Mouse (Mus musculus) gonadal fat pad, adult 2 months (tissue): ENCODE data around the gene Rps6kb2. TPM values are rescaled to one million over a fixed set of nuclear protein-coding genes. Genes with fewer than 3 reads are reported as not detected.

Experiments used
- DNase-seq: peaks from one replicate; pipeline ENCODE4 v3.0.0-alpha.2; 2012; ENCODE audit warnings: low read depth
- polyA plus RNA-seq: library from polyadenylated mRNA; depleted of rRNA; stranded (reverse); fragments of >200 nt; gene quantifications from 2 replicates; pipeline ENCODE4 v1.2.3, GENCODE M21; 2012; rRNA removed

The Rps6kb2 gene
- polyA plus RNA-seq, 1 experiment = 31.1 TPM

DNA sequence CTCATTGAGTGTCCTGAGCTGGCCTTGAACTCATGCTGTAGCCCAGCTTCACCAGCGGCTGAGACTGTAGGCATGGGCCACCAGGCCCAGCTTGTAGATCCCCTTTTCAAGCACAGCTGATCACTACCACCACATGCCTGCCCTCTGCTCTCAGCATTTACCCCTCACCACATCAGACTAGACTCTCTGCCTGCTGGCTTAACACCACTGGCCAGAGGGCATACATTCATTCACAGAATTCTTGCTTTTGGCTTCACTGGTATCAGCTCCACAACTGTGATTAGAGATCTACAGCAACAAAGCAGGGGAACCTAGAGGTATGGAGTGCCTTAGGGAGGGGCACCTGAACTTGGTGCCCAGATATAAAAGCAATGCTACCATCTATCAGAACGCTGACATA, 42.7 kb downstream of the Rps6kb2 start:
- DNase-seq = no peak

DNA sequence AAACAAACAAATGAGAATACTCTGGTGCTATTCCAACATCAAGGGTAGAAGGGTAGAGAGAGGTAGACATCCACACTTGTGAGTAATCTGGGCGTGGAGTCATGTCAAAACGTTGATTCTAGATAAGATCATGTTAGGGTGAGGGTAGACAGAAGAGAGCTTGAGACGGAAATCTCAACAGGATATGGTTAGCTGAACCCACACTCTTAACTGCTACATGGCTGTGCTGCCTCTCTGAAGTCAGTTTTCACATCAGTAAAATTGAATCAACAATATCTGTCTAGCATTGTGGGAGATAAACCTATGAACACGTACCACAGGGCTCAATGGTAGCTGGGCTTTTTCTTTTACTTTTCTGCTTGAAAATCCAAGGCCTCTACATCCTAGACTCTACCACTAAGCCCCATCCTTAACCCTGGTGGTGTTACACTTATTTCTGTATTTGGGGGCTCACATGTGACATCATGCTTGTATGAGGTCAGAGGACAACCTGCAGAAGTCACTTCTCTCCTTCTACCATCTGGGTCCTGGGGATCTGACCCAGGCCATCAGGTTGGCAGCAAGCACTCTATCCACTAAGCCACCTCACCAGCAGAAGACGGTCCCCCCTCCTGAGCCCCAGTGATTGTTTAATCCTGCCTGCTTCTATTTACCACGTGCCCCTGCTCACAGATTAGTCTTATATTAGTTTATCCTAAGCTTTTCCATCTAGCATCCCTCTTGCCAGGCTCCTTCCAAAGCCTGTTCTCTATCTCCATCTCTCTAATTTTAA, 43.3 kb downstream of the Rps6kb2 start:
- no peak for DNase-seq

DNA sequence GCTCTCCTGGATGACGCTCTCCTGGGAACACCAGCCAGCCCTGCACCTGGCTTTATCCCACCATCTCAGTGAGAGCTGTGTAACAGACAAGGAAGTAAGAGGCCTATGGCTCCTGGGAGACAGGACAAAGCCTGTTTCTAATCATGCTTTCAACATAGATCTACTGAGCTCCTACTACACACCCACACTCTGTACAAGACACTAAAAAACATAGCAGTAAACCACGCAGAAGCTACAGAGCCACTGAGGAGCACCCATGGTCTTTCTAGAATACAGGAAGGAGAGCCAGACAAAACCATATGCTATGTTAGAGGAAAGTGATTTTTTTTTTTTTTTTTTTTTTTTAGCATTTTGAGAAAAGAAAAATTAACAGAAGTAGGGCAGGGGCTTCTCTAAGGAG, 44.8 kb downstream of the Rps6kb2 start:
- DNase-seq = no peak

DNA sequence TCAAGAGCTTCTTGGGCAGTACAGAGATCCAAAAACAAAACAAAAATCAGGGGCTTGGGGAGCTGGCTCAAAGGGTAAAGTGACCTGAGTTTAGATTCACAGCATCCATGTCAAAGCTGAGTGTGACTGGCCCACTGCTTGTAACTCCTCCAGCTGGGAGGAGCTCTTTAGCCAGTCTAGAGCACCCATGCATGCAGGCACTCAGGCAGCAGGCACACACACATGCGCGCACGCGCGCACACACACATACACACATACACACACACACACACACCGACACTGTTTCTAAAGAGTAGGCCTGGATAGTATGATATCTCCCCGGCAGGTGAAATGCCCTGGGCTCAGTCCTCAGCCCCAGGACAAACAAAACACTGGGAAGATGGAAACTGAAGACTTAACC, 46.1 kb downstream of the Rps6kb2 start:
- no peak for DNase-seq

DNA sequence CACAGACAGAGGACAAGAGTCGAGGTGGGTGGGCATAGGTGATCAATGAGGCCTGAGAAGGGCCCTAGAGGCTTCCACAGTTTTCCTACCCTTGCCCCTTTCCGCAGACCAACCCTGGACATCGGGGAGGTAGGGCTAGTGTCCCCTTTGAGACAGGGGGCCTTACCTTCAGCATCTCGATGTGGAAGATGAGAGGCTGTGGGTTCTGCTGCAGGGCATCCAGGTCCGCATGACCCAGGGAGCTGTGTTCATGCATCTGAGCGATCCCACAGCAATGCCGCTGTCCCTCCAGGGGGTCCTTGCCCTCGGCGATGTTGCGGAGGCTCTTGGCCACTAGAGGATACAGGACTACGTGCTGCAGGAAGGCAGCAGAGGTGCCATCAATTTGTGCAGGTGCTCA, 47.3 kb downstream of the Rps6kb2 start:
- DNase-seq = no peak

DNA sequence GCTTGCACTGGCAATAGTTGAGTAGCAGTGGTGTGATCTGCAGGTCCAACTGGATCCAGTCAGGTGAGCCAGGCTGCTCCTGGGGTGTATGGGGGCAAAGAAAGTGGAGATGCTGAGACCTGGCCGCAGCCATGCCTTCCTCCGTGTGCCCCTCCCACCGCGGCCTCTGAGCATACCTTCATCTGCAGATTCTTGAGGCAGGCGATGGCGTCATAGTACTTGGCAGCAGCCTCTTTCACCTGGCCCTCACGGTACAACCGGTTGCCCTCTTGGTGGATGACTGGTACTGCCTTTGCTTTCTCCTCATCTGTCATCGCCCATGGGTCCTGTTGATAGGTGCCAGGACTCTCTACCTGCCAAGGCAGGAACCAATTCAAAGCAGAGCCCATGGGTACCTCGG, 48.0 kb downstream of the Rps6kb2 start:
- DNase-seq = no peak

DNA sequence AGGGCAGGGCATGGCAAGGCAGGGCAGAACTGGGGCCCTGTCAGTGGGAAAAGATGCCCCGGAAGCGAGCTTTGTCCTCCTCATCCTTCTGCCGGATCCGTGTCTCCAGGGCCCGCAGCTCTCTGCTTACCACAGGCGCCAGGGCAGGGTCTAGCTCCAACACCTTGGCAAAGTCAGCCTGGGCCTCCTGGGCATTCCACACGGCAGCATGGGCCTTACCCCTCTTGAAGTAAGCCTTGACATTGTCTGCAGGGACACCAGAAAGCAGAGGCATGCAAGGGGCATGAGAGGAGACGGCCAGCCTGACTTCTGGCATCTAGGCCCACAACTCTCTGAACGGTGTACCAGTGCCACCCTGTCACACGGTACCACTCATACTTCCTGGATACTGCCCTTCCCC, 48.6 kb downstream of the Rps6kb2 start:
- DNase-seq = no peak

DNA sequence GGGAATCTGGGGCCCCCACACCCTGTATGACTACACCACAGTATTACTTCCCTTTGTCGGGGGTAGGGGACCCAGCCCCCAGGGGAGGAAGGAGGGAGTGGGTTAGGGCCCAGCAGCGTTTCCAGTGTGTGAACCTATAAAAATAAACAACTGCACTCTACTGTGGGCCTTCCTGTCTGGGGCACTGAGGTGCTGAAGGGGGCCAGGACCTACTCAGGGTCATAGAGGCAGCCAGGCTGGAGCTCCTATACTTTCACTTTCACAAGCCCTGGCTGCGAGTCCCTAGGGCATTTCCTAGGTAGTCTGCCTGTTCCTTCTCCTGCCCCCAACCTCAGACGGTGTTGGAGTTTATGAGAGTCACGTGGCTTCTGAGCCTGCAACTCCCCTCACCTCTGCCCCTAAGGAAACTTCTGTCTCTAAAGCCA, 49.3 kb downstream of the Rps6kb2 start:
- no peak for DNase-seq

DNA sequence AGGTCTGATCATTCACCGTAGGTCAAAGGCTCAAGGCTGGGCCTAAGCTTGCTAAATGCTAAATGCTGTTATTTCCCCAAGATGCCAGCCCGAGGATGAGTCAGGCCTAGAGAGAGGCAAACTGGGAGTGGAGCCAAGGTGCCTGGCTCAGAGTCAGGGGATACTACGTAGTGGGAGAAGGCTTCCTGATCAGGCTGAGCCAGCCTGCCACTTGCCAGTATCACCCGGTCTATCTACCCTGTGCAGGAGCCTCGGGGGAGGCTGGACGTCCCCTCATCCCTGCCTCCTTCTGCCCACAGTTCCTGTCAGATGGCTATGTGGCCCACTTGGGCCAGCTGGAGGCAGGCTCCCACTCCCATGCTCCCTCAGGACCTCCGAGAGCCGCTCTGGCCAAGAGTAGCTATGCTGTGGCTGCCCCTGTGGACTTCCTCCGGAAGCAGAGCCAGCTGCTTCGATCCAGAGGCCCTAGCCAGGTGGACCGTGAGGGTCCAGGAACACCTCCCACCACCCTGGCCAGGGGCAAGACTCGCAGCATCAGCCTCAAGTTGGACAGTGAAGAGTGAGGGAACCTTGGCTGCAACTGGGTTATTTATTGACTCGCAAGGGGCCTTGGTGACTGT, 49.9 kb downstream of the Rps6kb2 start:
- DNase-seq = no peak

DNA sequence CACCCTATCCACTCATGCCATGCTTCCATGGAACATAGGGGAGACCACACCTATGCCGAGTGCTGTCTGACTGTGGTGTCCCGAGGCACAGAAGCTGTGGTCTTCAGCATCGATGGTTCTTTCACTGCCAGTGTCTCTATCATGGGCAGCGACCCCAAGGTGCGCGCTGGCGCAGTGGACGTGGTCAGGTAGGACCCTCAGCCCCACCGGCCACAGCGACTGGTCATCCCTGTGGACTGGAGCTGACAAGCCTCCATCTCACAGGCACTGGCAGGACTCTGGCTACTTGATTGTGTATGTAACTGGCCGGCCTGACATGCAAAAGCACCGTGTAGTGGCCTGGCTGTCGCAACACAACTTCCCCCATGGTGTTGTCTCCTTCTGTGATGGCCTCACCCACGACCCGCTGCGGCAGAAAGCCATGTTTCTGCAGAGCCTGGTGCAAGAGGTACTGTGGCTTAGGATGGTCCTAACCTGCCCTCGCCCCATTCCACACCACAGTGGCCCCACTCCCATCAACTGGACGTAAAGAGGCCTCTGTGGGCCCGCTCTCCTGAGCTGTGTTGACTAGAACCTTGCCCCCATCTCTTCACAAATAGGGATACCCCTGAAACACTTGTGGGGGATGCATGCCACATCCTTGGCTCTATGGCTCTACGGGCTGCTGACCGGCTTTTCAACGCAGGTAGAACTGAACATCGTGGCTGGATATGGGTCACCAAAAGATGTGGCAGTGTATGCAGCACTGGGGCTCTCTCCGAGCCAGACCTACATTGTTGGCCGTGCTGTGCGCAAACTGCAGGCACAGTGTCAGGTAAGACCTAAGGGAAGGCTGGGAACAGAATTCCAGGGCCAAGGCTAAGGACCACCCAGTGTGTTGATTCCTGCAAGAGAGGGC, 50.8 kb downstream of the Rps6kb2 start:
- DNase-seq = no peak

DNA sequence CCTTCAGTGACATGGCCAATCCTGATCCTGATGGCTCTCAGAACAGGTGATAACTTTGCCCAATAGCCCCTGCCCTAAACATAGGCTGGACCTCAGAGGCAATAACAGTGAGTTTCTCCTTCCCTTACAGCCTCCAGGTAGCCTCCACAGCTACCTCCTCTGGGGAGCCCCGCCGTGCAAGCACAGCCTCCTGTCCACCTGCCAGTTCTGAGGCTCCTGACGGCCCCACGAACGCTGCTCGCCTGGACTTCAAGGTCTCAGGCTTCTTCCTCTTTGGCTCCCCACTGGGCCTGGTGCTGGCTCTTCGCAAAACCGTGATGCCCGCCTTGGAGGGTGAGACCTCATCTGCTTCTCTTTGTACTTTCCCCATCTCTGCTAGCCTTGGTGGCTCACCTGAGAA, 54.6 kb downstream of the Rps6kb2 start:
- DNase-seq = no peak

DNA sequence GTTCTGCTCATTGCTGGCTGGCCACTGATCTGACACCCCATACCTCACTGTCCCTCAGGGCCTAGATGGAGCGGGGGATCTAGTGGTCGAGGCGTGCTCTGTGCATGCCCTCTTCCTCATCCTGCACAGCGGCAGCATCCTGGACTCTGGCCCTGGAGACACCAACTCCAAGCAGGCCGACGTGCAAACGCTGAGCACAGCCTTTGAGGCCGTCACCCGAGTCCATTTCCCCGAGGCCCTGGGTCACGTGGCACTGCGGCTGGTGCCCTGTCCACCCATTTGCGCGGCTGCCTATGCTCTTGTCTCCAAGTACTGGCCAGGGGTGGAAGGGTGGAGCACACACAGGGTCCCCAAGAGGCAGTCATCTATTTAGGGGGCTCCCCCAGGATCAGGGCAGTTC, 56.5 kb downstream of the Rps6kb2 start:
- DNase-seq = no peak

DNA sequence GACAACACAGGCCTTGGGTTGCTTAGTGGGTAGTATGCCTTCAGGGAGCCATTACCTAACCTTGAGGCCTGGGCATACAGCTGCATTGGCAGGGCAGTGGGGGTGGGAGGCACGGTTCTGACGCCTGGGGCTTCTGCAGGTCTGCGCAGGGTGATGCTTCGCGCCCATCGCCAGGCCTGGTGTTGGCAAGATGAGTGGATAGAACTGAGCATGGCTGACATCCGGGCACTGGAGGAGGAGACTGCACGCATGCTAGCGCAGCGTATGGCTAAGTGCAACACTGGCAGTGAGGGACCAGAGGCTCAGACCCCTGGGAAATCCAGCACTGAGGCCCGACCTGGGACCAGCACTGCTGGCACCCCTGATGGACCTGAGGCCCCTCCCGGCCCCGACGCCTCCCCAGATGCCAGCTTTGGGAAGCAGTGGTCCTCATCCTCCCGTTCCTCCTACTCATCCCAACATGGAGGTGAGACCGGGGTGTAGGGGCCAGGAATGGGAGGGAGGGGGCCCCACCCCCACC, 58.4 kb downstream of the Rps6kb2 start:
- DNase-seq = no peak

Other genes starting within 250 kb of the Rps6kb2 start
- 9.2 and 12.7 TPM in 2 replicates for gene Aldh3b1, start 233.5 kb downstream of the Rps6kb2 start, polyA plus RNA-seq
- gene Unc93b1, start 228.2 kb downstream of the Rps6kb2 start, polyA plus RNA-seq = 93.7 TPM in 2 replicates
- 0.51 and 0.86 TPM in 2 replicates for gene Aldh3b3, start 204.7 kb downstream of the Rps6kb2 start, polyA plus RNA-seq
- 20.1 and 30.9 TPM in 2 replicates for gene Aldh3b2, start 191.0 kb downstream of the Rps6kb2 start, polyA plus RNA-seq
- 45.4 and 50.9 TPM in 2 replicates for gene Acy3, start 176.8 kb downstream of the Rps6kb2 start, polyA plus RNA-seq
- not detected in 2 replicates for gene Tbx10, start 170.6 kb downstream of the Rps6kb2 start, polyA plus RNA-seq
- gene Nudt8, start 162.8 kb downstream of the Rps6kb2 start, polyA plus RNA-seq = 10.2 and 19.7 TPM in 2 replicates
- gene Gm49405, start 162.7 kb downstream of the Rps6kb2 start, polyA plus RNA-seq = 1.3 and 1.4 TPM in 2 replicates
- 5.5 and 6.1 TPM in 2 replicates for gene Doc2g, start 160.0 kb downstream of the Rps6kb2 start, polyA plus RNA-seq
- gene Ndufv1, start 150.5 kb downstream of the Rps6kb2 start, polyA plus RNA-seq = 152 and 165 TPM in 2 replicates
- 787 and 813 TPM in 2 replicates for gene Gstp1, start 125.4 kb downstream of the Rps6kb2 start, polyA plus RNA-seq
- gene Gstp2, start 117.3 kb downstream of the Rps6kb2 start, polyA plus RNA-seq = 14.7 and 39.9 TPM in 2 replicates
- 0.93 and 3.0 TPM in 2 replicates for gene Gstp3, start 103.8 kb downstream of the Rps6kb2 start, polyA plus RNA-seq
- not detected in 2 replicates for gene Cabp2, start 81.8 kb downstream of the Rps6kb2 start, polyA plus RNA-seq
- gene Cdk2ap2, start 66.2 kb downstream of the Rps6kb2 start, polyA plus RNA-seq = 162 and 208 TPM in 2 replicates
- 68.4 and 81.9 TPM in 2 replicates for gene Pitpnm1, start 63.4 kb downstream of the Rps6kb2 start, polyA plus RNA-seq
- 99.1 and 121 TPM in 2 replicates for gene Aip, start 37.5 kb downstream of the Rps6kb2 start, polyA plus RNA-seq
- 0.20 and 0.39 TPM in 2 replicates for gene Gpr152, start 23.6 kb downstream of the Rps6kb2 start, polyA plus RNA-seq
- gene Cabp4, start 19.3 kb downstream of the Rps6kb2 start, polyA plus RNA-seq = 0.15 and 0.28 TPM in 2 replicates
- gene Coro1b, start 14.7 kb downstream of the Rps6kb2 start, polyA plus RNA-seq = 251 and 287 TPM in 2 replicates
- gene Ptprcap, start 9.8 kb downstream of the Rps6kb2 start, polyA plus RNA-seq = 5.8 and 5.9 TPM in 2 replicates
- 8.4 and 10.0 TPM in 2 replicates for gene Carns1, start 12.1 kb upstream of the Rps6kb2 start, polyA plus RNA-seq
- 3.6 and 4.5 TPM in 2 replicates for gene Tbc1d10c, start 27.9 kb upstream of the Rps6kb2 start, polyA plus RNA-seq
- gene Ppp1ca, start 28.7 kb upstream of the Rps6kb2 start, polyA plus RNA-seq = 570 and 585 TPM in 2 replicates
- gene Rad9a, start 38.3 kb upstream of the Rps6kb2 start, polyA plus RNA-seq = 27.3 and 31.9 TPM in 2 replicates
- gene Clcf1, start 50.9 kb upstream of the Rps6kb2 start, polyA plus RNA-seq = 6.6 and 7.9 TPM in 2 replicates
- 1.2 TPM in 1 of 2 replicates, not detected in the other for gene AC109138.7, start 51.0 kb upstream of the Rps6kb2 start, polyA plus RNA-seq
- 111 and 164 TPM in 2 replicates for gene Pold4, start 68.5 kb upstream of the Rps6kb2 start, polyA plus RNA-seq
- gene Ssh3, start 105.8 kb upstream of the Rps6kb2 start, polyA plus RNA-seq = 87.3 and 91.4 TPM in 2 replicates
- 12.6 and 13.7 TPM in 2 replicates for gene Ankrd13d, start 119.8 kb upstream of the Rps6kb2 start, polyA plus RNA-seq
- 74.0 and 79.1 TPM in 2 replicates for gene Grk2, start 142.9 kb upstream of the Rps6kb2 start, polyA plus RNA-seq
- gene Kdm2a, start 234.9 kb upstream of the Rps6kb2 start, polyA plus RNA-seq = 119 and 122 TPM in 2 replicates